Mouse (Mus musculus) midbrain, embryonic 14.5 days (tissue): Measurements from ENCODE around the gene Fastk. TPM values are rescaled to one million over a fixed set of nuclear protein-coding genes. Genes with fewer than 3 reads are reported as not detected.

Source experiments
- ATAC-seq: fragments of 200-750 bp; cut with Nextera tagmentation; 2 replicates; pipeline ENCODE4 v1.8.0; 2017; ENCODE audit warnings: moderate number of reproducible peaks, moderate library complexity; ENCODE audit not compliant: low FRiP score, low TSS enrichment
- DNase-seq: peaks from one replicate; pipeline ENCODE4 v3.0.0-alpha.2; 2015
- H3K27ac ChIP-seq: fragments of 300-500 bp; sonication (generic); replicated peaks from 2 replicates; pipeline ENCODE4 v1.5.1; 2014; ENCODE audit warnings: mild to moderate bottlenecking, low read depth, low read length, moderate library complexity
- H3K27me3 ChIP-seq: fragments of 300-500 bp; sonication (generic); 2 replicates; pipeline ENCODE4 v1.6.1; 2014; ENCODE audit warnings: low read length, control low read depth, mixed read lengths; ENCODE audit not compliant: control insufficient read depth, insufficient read depth
- H3K36me3 ChIP-seq: fragments of 300-500 bp; sonication (generic); 2 replicates; pipeline ENCODE4 v1.6.1; 2014; ENCODE audit warnings: low read length, control low read depth; ENCODE audit not compliant: control insufficient read depth, insufficient read depth
- H3K4me1 ChIP-seq: fragments of 300-500 bp; sonication (generic); 2 replicates; pipeline ENCODE4 v1.6.1; 2014; ENCODE audit warnings: mild to moderate bottlenecking, antibody characterized with exemption, low read length, control low read depth; ENCODE audit not compliant: control insufficient read depth, insufficient read depth
- H3K4me2 ChIP-seq: fragments of 300-500 bp; sonication (generic); 2 replicates; pipeline ENCODE4 v1.6.1; 2014; ENCODE audit warnings: mild to moderate bottlenecking, low read length, moderate library complexity
- H3K4me3 ChIP-seq: fragments of 300-500 bp; sonication (generic); replicated peaks from 2 replicates; pipeline ENCODE4 v1.5.1; 2014; ENCODE audit warnings: low read depth, low read length
- H3K9ac ChIP-seq: fragments of 300-500 bp; sonication (generic); replicated peaks from 2 replicates; pipeline ENCODE4 v1.6.1; 2014; ENCODE audit warnings: mild to moderate bottlenecking, low read length, moderate library complexity
- H3K9me3 ChIP-seq: fragments of 300-500 bp; sonication (generic); 2 replicates; pipeline ENCODE4 v1.6.1; 2016; ENCODE audit warnings: low read length, control low read depth, mixed read lengths; ENCODE audit not compliant: control insufficient read depth
- WGBS: fragments of 180-500 bp; shearing (Covaris S2); extraction: QIAGEN DNeasy Blood & Tissue Kit; methylation state at CpG from one replicate; pipeline ENCODE4 v1.1.7; 2014; 5-methylcytosine and 5-hydroxymethylcytosine counted together
- polyA plus RNA-seq: library from polyadenylated mRNA; unstranded; fragments of >200 nt; fragmentation: Nextera tagmentation; extraction: Ambion mirVana; gene quantifications from 2 replicates; pipeline ENCODE4 v1.2.1, GENCODE M21; 2014

Gene Fastk
- polyA plus RNA-seq, 1 experiment from 2014 or later, result 91.8 TPM

DNA sequence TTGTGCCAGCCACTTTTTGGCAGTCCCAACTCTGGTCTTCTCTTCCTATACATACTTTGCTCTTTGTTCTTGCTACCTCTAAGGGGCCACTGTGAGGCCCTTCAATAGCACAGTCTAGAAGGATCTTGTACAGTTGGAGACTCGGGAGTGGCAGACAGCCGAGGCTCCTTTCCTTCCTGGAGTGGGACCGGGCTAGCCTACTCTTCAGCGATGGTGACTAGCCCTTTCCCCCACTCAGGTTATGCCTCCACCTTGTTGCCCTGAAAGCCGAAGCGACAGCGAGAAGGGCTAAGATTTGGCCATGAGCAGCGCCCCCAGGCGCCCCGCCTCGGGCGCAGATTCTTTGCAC lies 17.8 kb downstream of the Fastk start:
- Histone ChIP-seq H3K27ac (no peak overlapping the region), H3K4me3 (no peak overlapping the region), H3K36me3 (peaks cover 24% of the 10 kb centered on the region), H3K4me2 (peak overlapping the region; percentile 96), H3K9ac (no peak overlapping the region), H3K4me1 (peaks cover 37% of the 10 kb centered on the region), H3K27me3 (no peaks in the 10 kb centered on the region), H3K9me3 (no peaks in the 10 kb centered on the region)
- WGBS, result 22% methylated on average over 12 of the region's 12 CpGs
- DNase-seq, result no peak
- no peak for ATAC-seq

DNA sequence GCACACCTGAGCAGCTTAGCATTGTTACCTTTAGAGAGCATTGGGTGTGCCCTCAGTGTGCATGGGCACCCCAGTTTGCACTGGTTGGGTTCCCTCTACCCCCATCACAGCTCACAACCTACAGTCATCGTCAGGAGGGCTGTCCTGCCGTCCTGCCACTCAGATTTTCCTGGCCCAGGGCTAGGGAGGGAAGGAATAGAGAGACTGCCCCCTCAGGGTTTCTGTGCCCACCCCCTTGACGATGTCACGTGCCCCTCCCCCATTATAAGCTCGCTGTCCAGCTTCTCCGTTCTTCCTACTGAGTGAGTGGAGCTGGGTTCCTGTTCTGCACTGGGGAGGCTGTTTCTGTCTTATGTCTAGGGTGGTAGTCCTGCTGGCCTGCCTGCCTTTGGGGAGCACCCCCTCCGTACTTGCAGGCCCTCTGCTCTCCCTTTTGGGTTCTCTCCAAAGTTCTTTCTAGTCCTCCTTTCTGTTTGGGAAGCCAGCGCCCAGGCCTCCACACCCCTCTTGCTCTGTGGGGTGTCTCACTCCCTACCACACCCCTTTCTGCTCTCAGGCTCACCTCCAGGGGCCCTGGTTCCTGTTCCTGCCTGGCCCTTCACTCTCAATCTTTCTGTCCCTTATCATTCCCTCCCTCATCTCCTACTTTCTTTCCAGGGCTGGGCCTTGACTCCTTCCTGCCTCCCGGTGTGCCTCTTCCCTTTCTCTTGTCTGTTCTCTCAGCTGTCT lies 18.4 kb downstream of the Fastk start:
- Histone ChIP-seq H3K4me1 (peaks cover 40% of the 10 kb centered on the region), H3K9me3 (no peaks in the 10 kb centered on the region), H3K27me3 (no peaks in the 10 kb centered on the region), H3K27ac (no peak overlapping the region), H3K36me3 (peaks cover 19% of the 10 kb centered on the region), H3K9ac (no peak overlapping the region), H3K4me3 (peak overlapping the region; percentile 44; the same call in 1 of the 2 replicates), H3K4me2 (peak overlapping the region; percentile 96)
- ATAC-seq (no peak), DNase-seq (no peak)
- 10% methylated on average over 9 of the region's 9 CpGs for WGBS

DNA sequence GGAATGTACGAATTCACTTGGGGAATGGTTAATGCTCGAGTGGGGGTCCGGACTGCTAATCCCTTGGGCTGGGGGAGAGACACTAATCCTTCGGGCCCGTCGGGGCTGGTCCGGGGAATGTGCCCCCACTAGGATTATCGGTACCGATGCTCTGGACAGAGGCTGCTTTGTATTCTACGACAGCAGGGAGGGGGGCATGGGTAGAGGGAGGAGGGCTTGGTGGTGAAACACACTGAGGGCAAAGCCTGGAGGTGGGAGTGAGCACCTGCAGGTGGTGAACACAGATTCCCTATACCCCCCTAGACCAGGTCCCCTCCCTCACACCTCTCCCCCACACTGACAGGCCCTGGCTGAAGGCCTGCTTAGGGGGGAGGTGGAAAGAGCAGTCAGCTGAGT lies 19.1 kb downstream of the Fastk start:
- H3K27me3 ChIP-seq, result no peaks in the 10 kb centered on the region
- DNase-seq, result peak; percentile 41
- H3K9me3 ChIP-seq, result no peaks in the 10 kb centered on the region
- ATAC-seq, result no peak
- H3K4me2 ChIP-seq, result peak overlapping the region; percentile 96
- 0 out of 2 replicates have a peak overlapping the region, but pooled peaks have one; percentile 57 for H3K27ac ChIP-seq
- peaks cover 13% of the 10 kb centered on the region for H3K36me3 ChIP-seq
- H3K9ac ChIP-seq, result peak overlapping the region; percentile 57; the same call in 1 of the 2 replicates
- H3K4me3 ChIP-seq, result peak overlapping the region; percentile 44
- WGBS, result under 1% methylated on average over 10 of the region's 10 CpGs
- peaks cover 40% of the 10 kb centered on the region for H3K4me1 ChIP-seq

DNA sequence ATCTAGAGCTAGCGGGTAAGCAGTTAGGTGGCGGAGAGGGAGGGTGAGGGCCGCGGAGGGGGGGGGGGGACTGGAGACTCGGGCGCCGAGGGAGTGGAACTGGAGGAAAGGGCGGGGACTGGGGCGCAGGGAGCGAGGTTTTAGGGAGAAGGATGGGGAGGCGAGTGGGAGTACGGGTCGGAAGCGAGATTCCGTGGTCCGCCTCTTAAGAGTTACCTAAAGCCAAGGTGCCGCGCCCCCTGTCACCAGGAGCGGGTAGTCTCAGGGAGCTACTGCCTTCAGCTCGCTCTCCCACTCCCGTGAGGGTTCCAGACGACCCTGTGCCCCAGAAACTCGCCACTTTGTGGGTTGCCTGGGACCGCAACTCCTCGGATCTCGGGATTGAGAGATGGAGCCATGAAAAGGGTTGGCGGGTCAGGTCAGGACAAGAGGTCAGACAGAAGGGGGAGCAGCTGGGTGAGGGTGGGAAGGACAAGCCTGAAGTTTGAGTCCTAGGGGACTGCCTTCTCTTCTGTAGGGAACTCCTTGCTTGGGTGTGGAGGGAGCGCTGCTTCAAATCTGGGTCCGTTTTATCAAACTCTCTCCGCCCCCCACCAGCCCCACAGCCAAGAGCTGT lies 19.6 kb downstream of the Fastk start:
- Histone ChIP-seq H3K27me3 (no peaks in the 10 kb centered on the region), H3K36me3 (peaks cover 15% of the 10 kb centered on the region), H3K9me3 (no peaks in the 10 kb centered on the region), H3K4me2 (peak overlapping the region; percentile 96), H3K9ac (peak overlapping the region; percentile 57), H3K27ac (peak overlapping the region; percentile 57; the same call in 1 of the 2 replicates), H3K4me1 (peaks cover 40% of the 10 kb centered on the region), H3K4me3 (peak overlapping the region; percentile 44)
- peak; percentile 62 for DNase-seq
- ATAC-seq, result no peak
- under 1% methylated on average over 27 of the region's 30 CpGs for WGBS

DNA sequence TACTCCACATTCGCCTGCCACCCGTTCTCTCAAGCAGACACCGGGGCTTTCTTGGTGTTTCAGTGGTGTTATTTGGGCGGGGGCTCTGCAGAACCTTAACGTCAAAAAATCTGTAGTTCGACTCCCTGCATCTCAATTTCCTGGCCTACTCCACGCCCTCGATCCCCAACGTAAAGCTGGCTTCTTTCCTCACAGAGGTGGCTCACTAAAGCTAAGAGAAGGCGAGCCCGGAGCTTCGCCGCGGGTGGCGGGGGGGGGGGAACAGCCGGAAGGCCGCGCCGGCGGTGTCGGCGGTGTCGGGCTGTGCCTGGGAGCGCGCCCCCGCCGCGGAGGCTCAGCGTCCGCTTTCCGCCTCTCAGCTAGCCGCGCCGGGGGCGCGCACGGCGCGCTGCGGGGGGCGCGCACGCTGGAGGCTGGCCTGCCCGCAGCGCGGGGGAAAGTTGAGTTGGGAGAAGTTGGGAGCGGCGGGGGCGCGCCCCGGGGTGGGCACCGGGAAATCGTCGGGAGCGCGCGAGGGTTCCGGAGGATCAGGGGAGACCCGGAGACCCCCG lies 20.2 kb downstream of the Fastk start:
- Histone ChIP-seq H3K9ac (peak overlapping the region; percentile 57; the same call in 1 of the 2 replicates), H3K27me3 (no peaks in the 10 kb centered on the region), H3K27ac (peak overlapping the region; percentile 57), H3K4me1 (peaks cover 40% of the 10 kb centered on the region), H3K4me3 (peak overlapping the region; percentile 44), H3K4me2 (peak overlapping the region; percentile 96), H3K36me3 (peaks cover 16% of the 10 kb centered on the region), H3K9me3 (no peaks in the 10 kb centered on the region)
- DNase-seq, result peak; percentile 94
- ATAC-seq, result 0 out of 2 replicates have a peak, but pooled peaks have one; percentile 26
- under 1% methylated on average over 58 of the region's 60 CpGs for WGBS

DNA sequence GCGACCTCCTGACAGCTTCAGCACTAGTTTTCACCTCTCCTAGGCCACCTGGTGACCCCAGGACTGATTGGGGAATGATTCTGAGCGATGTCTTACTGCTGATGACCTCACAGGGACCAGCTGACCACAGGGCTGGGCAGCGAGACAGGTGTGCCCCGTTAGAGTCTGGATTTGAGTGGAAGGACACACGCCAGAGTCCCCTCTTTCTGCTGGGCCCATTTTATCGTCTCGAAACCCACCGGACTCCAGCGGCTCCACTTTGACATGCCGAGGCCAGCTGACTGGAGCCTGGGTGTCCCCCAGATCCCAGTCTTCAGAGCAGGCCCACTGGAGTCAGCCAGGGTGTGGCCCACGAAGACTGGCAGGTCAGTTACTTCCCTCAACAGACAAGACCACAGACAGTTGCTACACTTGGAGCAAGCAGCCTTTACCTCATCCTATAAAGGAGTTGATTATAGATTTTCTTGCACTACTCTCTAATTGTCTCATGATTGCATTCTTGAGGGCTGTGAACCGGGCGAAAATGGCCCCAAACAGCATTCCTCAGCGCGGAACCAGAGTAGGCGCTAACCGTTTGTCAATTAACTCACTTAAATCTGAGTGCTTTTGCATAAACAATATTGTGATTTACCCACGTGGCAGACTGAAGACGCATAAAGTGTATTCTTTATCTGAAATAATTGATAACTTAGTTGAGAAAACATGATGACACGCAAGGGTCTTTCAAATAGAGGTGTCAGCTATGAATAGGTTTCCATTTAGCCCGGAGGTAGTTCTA lies 20.9 kb downstream of the Fastk start:
- peak overlapping the region; percentile 70 for H3K9ac ChIP-seq
- peaks cover 18% of the 10 kb centered on the region for H3K36me3 ChIP-seq
- no peaks in the 10 kb centered on the region for H3K27me3 ChIP-seq
- peak overlapping the region; percentile 44 for H3K4me3 ChIP-seq
- peak; percentile 18 for DNase-seq
- H3K4me1 ChIP-seq, result peaks cover 40% of the 10 kb centered on the region
- peak overlapping the region; percentile 96 for H3K4me2 ChIP-seq
- WGBS, result 15% methylated on average over 21 of the region's 21 CpGs
- H3K9me3 ChIP-seq, result no peaks in the 10 kb centered on the region
- H3K27ac ChIP-seq, result peak overlapping the region; percentile 92
- ATAC-seq, result no peak; the same call in 1 of the 2 replicates

DNA sequence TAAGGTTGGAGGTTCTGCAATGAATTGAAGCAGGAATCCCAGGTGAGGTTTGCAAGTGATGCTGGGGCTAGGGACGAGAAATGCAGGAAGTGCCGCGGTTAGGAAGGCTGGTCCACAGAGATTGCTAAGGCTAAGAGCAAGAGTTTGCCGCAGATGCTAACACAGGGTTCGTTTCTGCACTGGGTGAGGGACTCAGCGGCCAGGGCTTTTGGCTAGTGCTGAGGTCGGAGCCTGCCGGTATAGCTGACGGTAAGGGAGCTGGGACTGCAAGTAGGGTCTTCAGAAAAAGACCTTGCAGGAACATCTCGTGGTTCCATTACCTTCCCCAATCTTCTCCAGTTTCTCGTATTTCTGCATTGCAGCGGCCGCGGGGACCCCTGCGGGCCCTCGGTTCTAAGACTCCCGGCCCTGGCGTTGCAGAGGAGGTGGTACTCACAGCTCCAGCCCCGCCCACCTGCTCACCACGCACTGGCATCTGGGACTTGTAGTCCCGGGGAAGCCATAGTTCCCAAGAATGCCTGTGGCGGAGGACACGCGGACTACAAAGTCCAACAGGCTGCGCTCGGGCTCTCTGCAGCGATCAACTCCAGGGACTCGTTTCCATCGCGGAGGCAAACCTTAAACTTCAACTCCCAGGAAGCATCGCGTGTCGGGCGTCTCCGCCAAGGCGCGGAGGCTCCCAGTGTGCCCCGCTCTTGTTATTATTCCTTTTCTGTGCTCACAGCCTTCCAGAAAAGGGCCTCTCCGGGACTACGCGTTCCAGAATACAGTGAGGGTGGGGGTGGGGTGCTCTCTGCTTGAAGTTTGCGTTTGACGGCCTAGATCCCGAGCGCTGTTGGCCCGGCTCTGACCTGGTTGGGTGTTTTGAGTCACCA lies 21.7 kb downstream of the Fastk start, which contains the start of the genes Cdk5 and Slc4a2:
Gene Cdk5, minus strand, starts transcription at position 402 of the 875 bp plus-strand sequence.
Gene Slc4a2, plus strand, starts transcription at position 709 of the 875 bp plus-strand sequence.
- Histone ChIP-seq H3K9ac (peak within 1 kb of the TSS; percentile 70), H3K4me2 (peak within 1 kb of the TSS; percentile 96), H3K36me3 (peaks cover 27% of the 10 kb centered on the region), H3K4me3 (peak within 1 kb of the TSS; percentile 44), H3K27me3 (no peaks in the 10 kb centered on the region), H3K4me1 (peaks cover 40% of the 10 kb centered on the region), H3K27ac (peak within 1 kb of the TSS; percentile 92), H3K9me3 (no peaks in the 10 kb centered on the region)
- 1% methylated on average over 46 of the region's 46 CpGs for WGBS
- peak; percentile 94 for ATAC-seq
- DNase-seq, result peak; percentile 99
